Mouse (Mus musculus) cortical plate, adult 2 months (tissue): ENCODE data around the gene Rabep1.

ENCODE experiments used
- CTCF ChIP-seq: fragments of 200-500 bp; IDR thresholded peaks from 2 replicates; pipeline ENCODE4 v1.5.1; 2011; ENCODE audit warnings: mild to moderate bottlenecking, control low read depth, low read length; ENCODE audit not compliant: insufficient read depth; ENCODE audit errors: extremely low read depth
- POLR2A ChIP-seq: fragments of 200-500 bp; IDR thresholded peaks from 2 replicates; pipeline ENCODE4 v1.6.1; 2011; ENCODE audit warnings: mild to moderate bottlenecking, low read length, control low read depth; ENCODE audit not compliant: insufficient read depth; ENCODE audit errors: extremely low read depth

DNA sequence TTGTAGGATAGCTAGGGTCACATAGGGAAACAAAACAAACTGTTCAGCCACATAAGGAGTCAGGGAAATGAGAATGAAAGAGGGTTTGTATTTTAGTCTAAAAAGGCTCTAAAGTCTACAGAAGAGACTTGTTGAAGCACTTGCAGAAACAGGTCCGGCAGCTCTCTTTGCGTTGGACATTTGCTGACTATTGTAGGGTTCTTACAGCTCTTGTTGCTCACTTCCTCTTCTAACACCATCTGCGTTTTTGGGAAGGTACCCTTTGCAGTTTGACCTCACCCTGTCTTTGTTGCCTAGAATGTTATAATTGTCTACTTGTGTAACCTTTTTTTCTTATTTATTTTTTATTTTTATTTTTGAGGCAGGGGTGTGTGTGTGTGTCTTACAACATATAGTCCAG lies 53.1 kb downstream of the Rabep1 start:
- TF ChIP-seq CTCF (no peak), POLR2A (no peak)
